Mouse (Mus musculus): ENCODE measurements around the gene Capn2.

DNA sequence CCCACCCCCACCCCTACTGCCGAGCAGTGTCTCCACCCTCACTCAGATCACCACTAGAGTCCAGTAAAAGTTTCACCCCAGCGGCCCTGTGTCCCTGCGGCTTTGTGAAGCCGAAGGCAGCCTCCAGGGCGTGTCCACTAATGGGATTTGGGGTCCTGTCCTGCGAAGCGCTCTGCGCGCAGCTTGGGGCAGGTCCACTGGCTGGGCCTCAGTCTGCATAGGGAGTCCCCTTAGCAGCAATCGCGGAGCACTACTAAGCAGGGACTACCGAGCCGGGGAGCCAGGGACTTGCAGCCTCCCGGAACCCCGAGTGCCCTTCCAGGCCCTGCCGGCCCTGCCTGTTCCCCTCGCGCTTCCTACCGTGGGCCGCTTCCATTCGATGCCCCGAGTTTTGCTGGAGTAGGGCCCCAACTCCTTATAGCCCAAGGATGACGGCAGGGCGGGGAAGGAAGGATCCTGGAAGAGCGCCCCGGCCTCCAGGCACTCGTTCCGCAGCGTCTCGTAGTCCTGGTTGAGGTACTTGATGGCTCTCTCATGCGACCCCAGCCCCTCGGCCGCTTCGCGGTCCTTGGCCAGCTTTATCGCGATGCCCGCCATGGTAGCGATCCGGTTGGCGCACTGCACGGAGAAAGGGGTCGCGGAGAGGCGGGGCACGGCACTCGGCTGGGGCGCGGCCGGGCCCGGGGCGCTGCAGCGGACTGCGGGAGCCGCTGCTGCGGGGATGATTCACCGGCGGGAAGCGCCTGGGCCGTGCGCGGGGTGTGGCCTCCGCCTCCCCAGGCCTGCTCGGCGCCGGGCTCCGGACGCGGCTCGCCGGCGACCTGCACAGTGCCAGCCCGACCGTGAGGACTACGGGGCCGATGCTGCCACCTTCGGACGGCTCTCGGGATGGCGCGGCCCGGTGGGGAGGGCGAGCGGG, at the start of gene Capn2:
- no peak for TF ChIP-seq POLR2A (IDR thresholded peaks at IDR 0.05; ENCODE audit: borderline replicate concordance, low read depth, low read length)
- TF ChIP-seq CTCF (IDR thresholded peaks at IDR 0.05; ENCODE audit: low read depth, low read length), result peak; percentile 23; the same call in 1 of the 2 replicates

All from bone marrow macrophage, adult 2 months (primary cell).